Mouse (Mus musculus) spleen, postnatal 4 days (tissue): Measurements from ENCODE around the gene Olfr618.
"Not testable (repeated sequence)": the region's sequence is repeated elsewhere in the genome, so short reads cannot be mapped to it uniquely, and the experiment has no call there.

Experiments
- DNase-seq, 2 experiments: peaks; one replicate each; pipeline ENCODE4 v3.0.0; 2022; ENCODE audit warnings: low spot score in 2 of 2

Gene Olfr618

GRCm38 (mm10) chr7:103589803-103590202 is at the start of gene Olfr618:
TSS of gene Olfr618 (plus strand) at chr7:103590103.
- DNase-seq = no peak

GRCm38 (mm10) chr7:103542617-103543016 is 47.3 kb upstream of the Olfr618 start, which contains the start of gene Olfr612:
TSS of gene Olfr612 (minus strand) at chr7:103542717.
- not testable (repeated sequence) for DNase-seq

- DNase-seq = no peak
Observed at GRCm38 (mm10) chr7:103547774-103548173, 42.1 kb upstream of the Olfr618 start, which contains the start of gene Olfr613. TSS of gene Olfr613 (plus strand) at chr7:103548074.

- DNase-seq = no peak
Observed at GRCm38 (mm10) chr7:103555779-103556178, 34.1 kb upstream of the Olfr618 start, which contains the start of gene Olfr615. TSS of gene Olfr615 (plus strand) at chr7:103556079.

GRCm38 (mm10) chr7:103569043-103569442 is 20.9 kb upstream of the Olfr618 start, which contains the start of gene Olfr616:
TSS of gene Olfr616 (minus strand) at chr7:103569143.
- no peak for DNase-seq

- DNase-seq = no peak
Observed at GRCm38 (mm10) chr7:103572761-103573160, 17.1 kb upstream of the Olfr618 start, which contains the start of gene Olfr617. TSS of gene Olfr617 (plus strand) at chr7:103573061.

GRCm38 (mm10) chr7:103600275-103600674 is 10.4 kb downstream of the Olfr618 start, which contains the start of gene Olfr619:
TSS of gene Olfr619 (plus strand) at chr7:103600575.
- no peak for DNase-seq

GRCm38 (mm10) chr7:103607425-103607824 is 17.5 kb downstream of the Olfr618 start:
- no peak for DNase-seq

GRCm38 (mm10) chr7:103612434-103612833 is 22.5 kb downstream of the Olfr618 start, which contains the start of gene Olfr620:
TSS of gene Olfr620 (minus strand) at chr7:103612534.
- no peak for DNase-seq

GRCm38 (mm10) chr7:103636795-103637194 is 46.9 kb downstream of the Olfr618 start:
- no peak for DNase-seq

GRCm38 (mm10) chr7:103642602-103643001 is 52.7 kb downstream of the Olfr618 start, which contains the start of gene Olfr622:
TSS of gene Olfr622 (minus strand) at chr7:103642702.
- no peak for DNase-seq

- no peak for DNase-seq
Observed at GRCm38 (mm10) chr7:103644070-103644469, 54.2 kb downstream of the Olfr618 start.
